13 mouse cellular contexts compared by ENCODE assay signal in genomic region chr6:52171331-52171730, GRCm38 (mm10). TPM values are rescaled to one million over a fixed set of nuclear protein-coding genes. Genes with fewer than 3 reads are reported as not detected.
DNase-seq lines count a peak whose midpoint lies in the region; ATAC-seq lines count a peak whose summit lies in the region.
"Had no signal": no experiment of that assay in that cellular context is flagged by ENCODE, and none has a peak within 500 bp of the region (broad histone marks: within the 10 kb centered on the region; RNA-seq: fewer than 3 reads in every experiment).

No protein-coding gene starts in this region.

- H3K36me3 ChIP-seq in lung, embryonic 16.5 days (ENCODE audit: control insufficient read depth, insufficient read depth, low read length): no peaks in the 10 kb centered on the region
- no peaks in the 10 kb centered on the region for H3K36me3 ChIP-seq in hindbrain, embryonic 11.5 days (ENCODE audit: control insufficient read depth, insufficient read depth, low read length)
- peaks cover 5% of the 10 kb centered on the region; the same call in 1 of the 2 replicates for H3K36me3 ChIP-seq in limb, embryonic 15.5 days
- H3K36me3 ChIP-seq: G1E had no signal

- H3K27me3 ChIP-seq in lung, embryonic 16.5 days (ENCODE audit: control insufficient read depth, insufficient read depth, low read depth, low read length): peaks cover 43% of the 10 kb centered on the region
- H3K27me3 ChIP-seq in hindbrain, embryonic 11.5 days (ENCODE audit: control insufficient read depth, insufficient read depth, low read length): peaks cover 54% of the 10 kb centered on the region
- peaks cover 75% of the 10 kb centered on the region for H3K27me3 ChIP-seq in limb, embryonic 15.5 days

- H3K9ac ChIP-seq in lung, embryonic 16.5 days (ENCODE audit: low read length): peak overlapping the region; percentile 65
- peak overlapping the region; percentile 68 for H3K9ac ChIP-seq in hindbrain, embryonic 11.5 days (ENCODE audit: low read depth, low read length)
- no peak overlapping the region for H3K9ac ChIP-seq in limb, embryonic 15.5 days

- DNase-seq in lung, postnatal 25 days (ENCODE audit: low spot score): no peak
- no peak for DNase-seq in hindbrain, embryonic 11.5 days (ENCODE audit: low spot score)
- DNase-seq in yolk sac, embryonic 10.5 days (ENCODE audit: low spot score): peak; percentile 38
- DNase-seq in layer of hippocampus, adult 18-20 months (ENCODE audit: low spot score in 2 of 2): no peak
- DNase-seq in urinary bladder, adult 2 months (ENCODE audit: low spot score): no peak
- DNase-seq: layer of hippocampus, postnatal 36 days; thymus, postnatal 25 days had no signal

- no peak overlapping the region for H3K4me3 ChIP-seq in lung, embryonic 16.5 days (ENCODE audit: low read length)
- H3K4me3 ChIP-seq in hindbrain, embryonic 11.5 days (ENCODE audit: low read depth, low read length): peak overlapping the region; percentile 76
- no peak overlapping the region for H3K4me3 ChIP-seq in limb, embryonic 15.5 days
- H3K4me3 ChIP-seq: erythroblast, embryonic 14.5 days had no signal

- peak overlapping the region; percentile 66; the same call in 1 of the 2 replicates for H3K4me2 ChIP-seq in lung, embryonic 16.5 days (ENCODE audit: low read depth, low read length)
- peak overlapping the region; percentile 88 for H3K4me2 ChIP-seq in hindbrain, embryonic 11.5 days (replicated peaks; ENCODE audit: low read depth, low read length)
- no peak overlapping the region for H3K4me2 ChIP-seq in limb, embryonic 15.5 days
- H3K4me2 ChIP-seq: midbrain, embryonic 11.5 days had no signal

- H3K27ac ChIP-seq in lung, embryonic 16.5 days (ENCODE audit: low read length): peak overlapping the region; percentile 90
- H3K27ac ChIP-seq in hindbrain, embryonic 11.5 days (ENCODE audit: low read depth, low read length): peak overlapping the region; percentile 100
- 0 out of 2 replicates have a peak overlapping the region, but pooled peaks have one; percentile 2 for H3K27ac ChIP-seq in limb, embryonic 15.5 days

- WGBS in lung, embryonic 16.5 days: 7% methylated on average over 4 of the region's 4 CpGs
- WGBS in hindbrain, embryonic 11.5 days: 1% methylated on average over 4 of the region's 4 CpGs
- WGBS in limb, embryonic 15.5 days: 32% methylated on average over 4 of the region's 4 CpGs

- H3K9me3 ChIP-seq in lung, embryonic 16.5 days (ENCODE audit: control insufficient read depth, low read length): no peaks in the 10 kb centered on the region
- no peaks in the 10 kb centered on the region for H3K9me3 ChIP-seq in hindbrain, embryonic 11.5 days (ENCODE audit: control insufficient read depth, low read length)
- no peaks in the 10 kb centered on the region for H3K9me3 ChIP-seq in limb, embryonic 15.5 days
- H3K9me3 ChIP-seq: G1E had no signal

- no peak for ATAC-seq in lung, embryonic 16.5 days (ENCODE audit: low read depth)
- ATAC-seq in hindbrain, embryonic 11.5 days (ENCODE audit: low FRiP score): no peak; the same call in 1 of the 2 replicates
- ATAC-seq in limb, embryonic 15.5 days (ENCODE audit: insufficient number of reproducible peaks, low FRiP score, low TSS enrichment, low read depth): no peak

- H3K4me1 ChIP-seq in lung, embryonic 16.5 days (replicated peaks; ENCODE audit: control insufficient read depth, insufficient read depth, low read length): peaks cover 25% of the 10 kb centered on the region
- H3K4me1 ChIP-seq in hindbrain, embryonic 11.5 days (replicated peaks; ENCODE audit: control insufficient read depth, insufficient read depth, low read length): peaks cover 8% of the 10 kb centered on the region; the same call in 1 of the 2 replicates
- peaks cover 39% of the 10 kb centered on the region for H3K4me1 ChIP-seq in limb, embryonic 15.5 days

RNA-seq across cellular contexts. Expression of gene 5730596B20Rik, which starts 6.0 kb away (rescaled TPM):
- polyA plus RNA-seq in lung, embryonic 16.5 days (2015; fragmentation: Nextera tagmentation; extraction: Ambion mirVana): 2.4 and 2.5 TPM in 2 replicates
- polyA plus RNA-seq in hindbrain, embryonic 11.5 days (2014; fragmentation: Nextera tagmentation; extraction: Ambion mirVana): 4.9 and 5.4 TPM in 2 replicates
- 0.10 and 0.26 TPM in 2 replicates for polyA plus RNA-seq in limb, embryonic 15.5 days (2015; fragmentation: Nextera tagmentation; extraction: Ambion mirVana)
- total RNA-seq in layer of hippocampus, adult 18-20 months (2021): not detected
- 0.04 and 0.07 TPM in 2 replicates for polyA plus RNA-seq in urinary bladder, adult 2 months (2012; rRNA removed)
- total RNA-seq: granulocyte monocyte progenitor cell, adult 5-6 weeks; layer of hippocampus, postnatal 36 days had no signal
- polyA plus RNA-seq: erythroblast, embryonic 14.5 days; G1E; midbrain, embryonic 11.5 days had no signal

RNA-seq across cellular contexts. Expression of gene Hoxa2, which starts 6.7 kb away (rescaled TPM):
- polyA plus RNA-seq in lung, embryonic 16.5 days (2015; fragmentation: Nextera tagmentation; extraction: Ambion mirVana): 9.5 and 10.2 TPM in 2 replicates
- 63.7 and 68.1 TPM in 2 replicates for polyA plus RNA-seq in hindbrain, embryonic 11.5 days (2014; fragmentation: Nextera tagmentation; extraction: Ambion mirVana)
- 0.59 and 0.76 TPM in 2 replicates for polyA plus RNA-seq in limb, embryonic 15.5 days (2015; fragmentation: Nextera tagmentation; extraction: Ambion mirVana)
- total RNA-seq in layer of hippocampus, adult 18-20 months (2021): not detected
- 1.3 and 1.9 TPM in 2 replicates for polyA plus RNA-seq in urinary bladder, adult 2 months (2012; rRNA removed)
- total RNA-seq: G1E; granulocyte monocyte progenitor cell, adult 5-6 weeks; layer of hippocampus, postnatal 36 days had no signal
- polyA plus RNA-seq: erythroblast, embryonic 14.5 days; G1E had no signal

RNA-seq across cellular contexts. Expression of gene Hoxa1, which starts 13.2 kb away (rescaled TPM):
- 1.4 and 1.6 TPM in 2 replicates for polyA plus RNA-seq in lung, embryonic 16.5 days (2015; fragmentation: Nextera tagmentation; extraction: Ambion mirVana)
- polyA plus RNA-seq in hindbrain, embryonic 11.5 days (2014; fragmentation: Nextera tagmentation; extraction: Ambion mirVana): 4.0 and 4.1 TPM in 2 replicates
- 0.52 and 0.68 TPM in 2 replicates for polyA plus RNA-seq in limb, embryonic 15.5 days (2015; fragmentation: Nextera tagmentation; extraction: Ambion mirVana)
- total RNA-seq in layer of hippocampus, adult 18-20 months (2021): not detected
- polyA plus RNA-seq in urinary bladder, adult 2 months (2012; rRNA removed): 0.73 and 0.83 TPM in 2 replicates
- total RNA-seq: layer of hippocampus, postnatal 36 days had no signal
- polyA plus RNA-seq: erythroblast, embryonic 14.5 days; G1E had no signal

RNA-seq across cellular contexts. Expression of gene Hoxa4, which starts 20.2 kb away (rescaled TPM):
- polyA plus RNA-seq in lung, embryonic 16.5 days (2015; fragmentation: Nextera tagmentation; extraction: Ambion mirVana): 2.4 and 2.7 TPM in 2 replicates
- 11.9 and 12.8 TPM in 2 replicates for polyA plus RNA-seq in hindbrain, embryonic 11.5 days (2014; fragmentation: Nextera tagmentation; extraction: Ambion mirVana)
- polyA plus RNA-seq in limb, embryonic 15.5 days (2015; fragmentation: Nextera tagmentation; extraction: Ambion mirVana): 0.52 and 0.63 TPM in 2 replicates
- not detected for total RNA-seq in layer of hippocampus, adult 18-20 months (2021)
- 0.61 and 0.62 TPM in 2 replicates for polyA plus RNA-seq in urinary bladder, adult 2 months (2012; rRNA removed)
- total RNA-seq: G1E; layer of hippocampus, postnatal 36 days had no signal
- polyA plus RNA-seq: erythroblast, embryonic 14.5 days; G1E; midbrain, embryonic 11.5 days had no signal

RNA-seq across cellular contexts. Expression of gene Hoxa5, which starts 33.1 kb away (rescaled TPM):
- polyA plus RNA-seq in lung, embryonic 16.5 days (2015; fragmentation: Nextera tagmentation; extraction: Ambion mirVana): 32.3 and 36.3 TPM in 2 replicates
- 23.8 and 39.3 TPM in 2 replicates for polyA plus RNA-seq in hindbrain, embryonic 11.5 days (2014; fragmentation: Nextera tagmentation; extraction: Ambion mirVana)
- polyA plus RNA-seq in limb, embryonic 15.5 days (2015; fragmentation: Nextera tagmentation; extraction: Ambion mirVana): 1.7 and 2.1 TPM in 2 replicates
- total RNA-seq in layer of hippocampus, adult 18-20 months (2021): not detected
- polyA plus RNA-seq in urinary bladder, adult 2 months (2012; rRNA removed): 6.1 and 7.2 TPM in 2 replicates
- total RNA-seq: layer of hippocampus, postnatal 36 days had no signal
- polyA plus RNA-seq: erythroblast, embryonic 14.5 days; G1E; midbrain, embryonic 11.5 days had no signal

Comparison
In these comparisons a context has a peak if more than half of its experiments do, and no peak if none do; other contexts are left out.
1. H3K27ac ChIP-seq: peak in every context shown above with its lines; median percentile 100 in hindbrain, embryonic 11.5 days; 90 in lung, embryonic 16.5 days; 2 in limb, embryonic 15.5 days.